Mouse (Mus musculus): ENCODE data around the gene Arl5a.

The Arl5a gene

GRCm38 (mm10) chr2:52424747-52425522, at the start of gene Arl5a:
Gene Arl5a, minus strand, starts transcription at chr2:52424901.
- DNase-seq (ENCODE audit: extremely low spot score, low spot score) = peak; percentile 97

- no peak for DNase-seq (ENCODE audit: extremely low spot score, low spot score)
These were observed 47.0 kb upstream of the Arl5a start for GRCm38 (mm10) chr2:52471545-52472291.

- no peak for DNase-seq (ENCODE audit: extremely low spot score, low spot score)
These were observed 45.4 kb upstream of the Arl5a start for GRCm38 (mm10) chr2:52470044-52470560.

GRCm38 (mm10) chr2:52467629-52468028, 42.9 kb upstream of the Arl5a start:
- no peak for DNase-seq (ENCODE audit: extremely low spot score, low spot score)

- DNase-seq (ENCODE audit: extremely low spot score, low spot score) = no peak
These were observed 36.7 kb upstream of the Arl5a start for GRCm38 (mm10) chr2:52461206-52461967.

GRCm38 (mm10) chr2:52455606-52456479, 31.1 kb upstream of the Arl5a start:
- no peak for DNase-seq (ENCODE audit: extremely low spot score, low spot score)

GRCm38 (mm10) chr2:52449818-52450217, 25.1 kb upstream of the Arl5a start:
- no peak for DNase-seq (ENCODE audit: extremely low spot score, low spot score)

GRCm38 (mm10) chr2:52448916-52449315, 24.2 kb upstream of the Arl5a start:
- DNase-seq (ENCODE audit: extremely low spot score, low spot score) = no peak

- DNase-seq (ENCODE audit: extremely low spot score, low spot score) = no peak
These were observed 21.9 kb upstream of the Arl5a start for GRCm38 (mm10) chr2:52446648-52447047.

GRCm38 (mm10) chr2:52442125-52442524, 17.4 kb upstream of the Arl5a start:
- DNase-seq (ENCODE audit: extremely low spot score, low spot score) = no peak

- no peak for DNase-seq (ENCODE audit: extremely low spot score, low spot score)
These were observed 15.8 kb upstream of the Arl5a start for GRCm38 (mm10) chr2:52440420-52441015.

- no peak for DNase-seq (ENCODE audit: extremely low spot score, low spot score)
These were observed 13.7 kb upstream of the Arl5a start for GRCm38 (mm10) chr2:52438437-52438836.

GRCm38 (mm10) chr2:52438013-52438412, 13.3 kb upstream of the Arl5a start:
- no peak for DNase-seq (ENCODE audit: extremely low spot score, low spot score)

- DNase-seq (ENCODE audit: extremely low spot score, low spot score) = no peak
These were observed 11.4 kb upstream of the Arl5a start for GRCm38 (mm10) chr2:52435919-52436632.

- no peak for DNase-seq (ENCODE audit: extremely low spot score, low spot score)
These were observed 8.7 kb upstream of the Arl5a start for GRCm38 (mm10) chr2:52433365-52433764.

GRCm38 (mm10) chr2:52427383-52427782, 2.7 kb upstream of the Arl5a start:
- no peak for DNase-seq (ENCODE audit: extremely low spot score, low spot score)

- no peak for DNase-seq (ENCODE audit: extremely low spot score, low spot score)
These were observed 1.3 kb upstream of the Arl5a start for GRCm38 (mm10) chr2:52426041-52426440.

- DNase-seq (ENCODE audit: extremely low spot score, low spot score) = no peak
These were observed 758 bp upstream of the Arl5a start for GRCm38 (mm10) chr2:52425523-52425795.

GRCm38 (mm10) chr2:52424248-52424728, 413 bp downstream of the Arl5a start:
- DNase-seq (ENCODE audit: extremely low spot score, low spot score) = peak; percentile 80

Measured in neural tube, embryonic 10.5 days (tissue).